Mouse (Mus musculus): ENCODE data around the gene Gchfr. TPM values are rescaled to one million over a fixed set of nuclear protein-coding genes. Genes with fewer than 3 reads are reported as not detected.

The Gchfr gene
- polyA plus RNA-seq, 1 experiment from 2014 or later, result 9.3 TPM

- peaks cover 26% of the 10 kb centered on the region for H3K4me1 ChIP-seq (replicated peaks)
- H3K9me3 ChIP-seq, result no peaks in the 10 kb centered on the region
- no peaks in the 10 kb centered on the region for H3K27me3 ChIP-seq
- no peak overlapping the region for H3K27ac ChIP-seq
- ATAC-seq (ENCODE audit: low FRiP score), result no peak
- H3K9ac ChIP-seq, result no peak overlapping the region; the same call in 1 of the 2 replicates
- no peak overlapping the region for H3K4me2 ChIP-seq
- 81% methylated on average over 4 of the region's 4 CpGs for WGBS
- no peaks in the 10 kb centered on the region for H3K36me3 ChIP-seq
- H3K4me3 ChIP-seq, result no peak overlapping the region
Observed at GRCm38 (mm10) chr2:119203871-119204460, 36.4 kb downstream of the Gchfr start.

- Histone ChIP-seq H3K4me2 (peak overlapping the region; percentile 74), H3K36me3 (peaks cover 27% of the 10 kb centered on the region), H3K4me1 (replicated peaks) (peaks cover 24% of the 10 kb centered on the region), H3K9ac (peak overlapping the region; percentile 84), H3K4me3 (peak overlapping the region; percentile 76), H3K27ac (peak overlapping the region; percentile 91), H3K27me3 (no peaks in the 10 kb centered on the region), H3K9me3 (no peaks in the 10 kb centered on the region)
- ATAC-seq (ENCODE audit: low FRiP score), result peak; percentile 0; the same call in 1 of the 2 replicates
- 27% methylated on average over 6 of the region's 6 CpGs for WGBS
Observed at GRCm38 (mm10) chr2:119207961-119208343, 40.4 kb downstream of the Gchfr start.

GRCm38 (mm10) chr2:119208344-119209175 lies 41.0 kb downstream of the Gchfr start, which contains the start of the genes Zfyve19 and Dnajc17:
Gene Zfyve19, plus strand, starts transcription at chr2:119208617.
Gene Dnajc17, minus strand, starts transcription at chr2:119208795.
- ATAC-seq (ENCODE audit: low FRiP score), result peak; percentile 98
- WGBS, result under 1% methylated on average over 51 of the region's 51 CpGs
- peaks cover 33% of the 10 kb centered on the region for H3K36me3 ChIP-seq
- H3K27ac ChIP-seq, result peak within 1 kb of the TSS; percentile 91
- peaks cover 19% of the 10 kb centered on the region for H3K4me1 ChIP-seq (replicated peaks)
- H3K27me3 ChIP-seq, result no peaks in the 10 kb centered on the region
- H3K9ac ChIP-seq, result peak within 1 kb of the TSS; percentile 84
- H3K4me3 ChIP-seq, result peak within 1 kb of the TSS; percentile 76
- peak within 1 kb of the TSS; percentile 74 for H3K4me2 ChIP-seq
- H3K9me3 ChIP-seq, result no peaks in the 10 kb centered on the region

GRCm38 (mm10) chr2:119209176-119209507 lies 41.6 kb downstream of the Gchfr start:
- Histone ChIP-seq H3K9me3 (no peaks in the 10 kb centered on the region), H3K36me3 (peaks cover 37% of the 10 kb centered on the region), H3K4me1 (replicated peaks) (peaks cover 19% of the 10 kb centered on the region), H3K27me3 (no peaks in the 10 kb centered on the region), H3K4me2 (peak overlapping the region; percentile 65), H3K27ac (peak overlapping the region; percentile 91), H3K4me3 (peak overlapping the region; percentile 76), H3K9ac (peak overlapping the region; percentile 84)
- no peak; the same call in 1 of the 2 replicates for ATAC-seq (ENCODE audit: low FRiP score)
- 2% methylated on average over 13 of the region's 13 CpGs for WGBS

Other genes starting within 250 kb of the Gchfr start
- 6.9 and 8.1 TPM in 2 replicates for gene Chst14, start 241.3 kb upstream of the Gchfr start, polyA plus RNA-seq (2015; fragmentation: Nextera tagmentation; extraction: Ambion mirVana)
- 34.2 and 36.0 TPM in 2 replicates for gene Ccdc32, start 138.4 kb upstream of the Gchfr start, polyA plus RNA-seq (2015; fragmentation: Nextera tagmentation; extraction: Ambion mirVana)
- 4.4 and 4.7 TPM in 2 replicates for gene Rpusd2, start 133.0 kb upstream of the Gchfr start, polyA plus RNA-seq (2015; fragmentation: Nextera tagmentation; extraction: Ambion mirVana)
- gene Knl1, start 120.7 kb upstream of the Gchfr start, polyA plus RNA-seq (2015; fragmentation: Nextera tagmentation; extraction: Ambion mirVana), result 11.9 and 15.2 TPM in 2 replicates
- gene Rad51, start 55.0 kb upstream of the Gchfr start, polyA plus RNA-seq (2015; fragmentation: Nextera tagmentation; extraction: Ambion mirVana), result 12.6 and 12.8 TPM in 2 replicates
- 44.3 and 47.3 TPM in 2 replicates for gene Rmdn3, start 10.7 kb upstream of the Gchfr start, polyA plus RNA-seq (2015; fragmentation: Nextera tagmentation; extraction: Ambion mirVana)
- 0.75 and 0.96 TPM in 2 replicates for gene Gm14137, start 6.7 kb downstream of the Gchfr start, polyA plus RNA-seq (2015; fragmentation: Nextera tagmentation; extraction: Ambion mirVana)
- 57.5 and 59.7 TPM in 2 replicates for gene Zfyve19, start 40.8 kb downstream of the Gchfr start, polyA plus RNA-seq (2015; fragmentation: Nextera tagmentation; extraction: Ambion mirVana)
- 25.0 and 27.3 TPM in 2 replicates for gene Dnajc17, start 41.0 kb downstream of the Gchfr start, polyA plus RNA-seq (2015; fragmentation: Nextera tagmentation; extraction: Ambion mirVana)
- gene Ppp1r14d, start 62.1 kb downstream of the Gchfr start, polyA plus RNA-seq (2015; fragmentation: Nextera tagmentation; extraction: Ambion mirVana), result not detected in 2 replicates
- 0.72 and 0.99 TPM in 2 replicates for gene Spint1, start 69.6 kb downstream of the Gchfr start, polyA plus RNA-seq (2015; fragmentation: Nextera tagmentation; extraction: Ambion mirVana)
- gene Rhov, start 103.5 kb downstream of the Gchfr start, polyA plus RNA-seq (2015; fragmentation: Nextera tagmentation; extraction: Ambion mirVana), result 21.2 and 23.4 TPM in 2 replicates
- gene Vps18, start 121.0 kb downstream of the Gchfr start, polyA plus RNA-seq (2015; fragmentation: Nextera tagmentation; extraction: Ambion mirVana), result 26.0 and 26.1 TPM in 2 replicates
- 5.4 and 5.9 TPM in 2 replicates for gene Dll4, start 158.0 kb downstream of the Gchfr start, polyA plus RNA-seq (2015; fragmentation: Nextera tagmentation; extraction: Ambion mirVana)
- 6.1 and 6.7 TPM in 2 replicates for gene Chac1, start 183.5 kb downstream of the Gchfr start, polyA plus RNA-seq (2015; fragmentation: Nextera tagmentation; extraction: Ambion mirVana)

Measured in hindbrain, embryonic 13.5 days (tissue).